Mouse (Mus musculus): ENCODE results near the gene Sytl3.
"Not testable (repeated sequence)": the region's sequence is repeated elsewhere in the genome, so short reads cannot be mapped to it uniquely, and the experiment has no call there.

DNA sequence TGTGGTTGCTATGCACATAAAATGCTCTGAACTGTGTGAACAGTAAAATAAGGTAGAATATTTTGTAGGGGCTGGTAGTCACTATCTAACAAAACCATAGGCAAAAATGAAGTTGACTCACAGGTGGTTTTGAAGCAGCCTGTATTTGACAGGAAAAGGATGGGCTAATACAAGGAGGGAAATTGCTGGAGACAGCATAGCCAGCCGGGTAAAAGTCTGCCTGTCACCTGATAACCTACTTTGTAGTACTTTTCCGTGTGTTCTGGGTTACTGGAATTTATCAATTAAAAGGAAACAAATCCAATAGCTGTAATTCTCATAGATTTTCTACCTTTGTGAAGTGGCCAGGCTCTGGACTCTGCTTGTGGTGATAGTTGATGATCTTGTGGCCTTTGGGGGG is 54.6 kb downstream of the Sytl3 start:
- not testable (repeated sequence) for TF ChIP-seq CTCF (IDR thresholded peaks at IDR 0.05; ENCODE audit: control insufficient read depth, insufficient read depth, insufficient read length); MAX (IDR thresholded peaks at IDR 0.05); FOSL1 (IDR thresholded peaks at IDR 0.05; ENCODE audit: insufficient read depth, low read length, poor library complexity, severe bottlenecking); MYOG (IDR thresholded peaks at IDR 0.05; ENCODE audit: control insufficient read depth, extremely low read depth, insufficient read length); USF1 (IDR thresholded peaks at IDR 0.05; ENCODE audit: low read depth); MYOD1 (IDR thresholded peaks at IDR 0.05; ENCODE audit: control insufficient read depth, insufficient read length, low read depth); CEBPB (IDR thresholded peaks at IDR 0.05; ENCODE audit: low read depth)
